Mouse (Mus musculus): Measurements from ENCODE around the gene Ceacam18. TPM values are rescaled to one million over a fixed set of nuclear protein-coding genes. Genes with fewer than 3 reads are reported as not detected.

The Ceacam18 gene
- polyA plus RNA-seq (2015; fragmentation: Nextera tagmentation; extraction: Ambion mirVana), result not detected in 2 replicates

DNA sequence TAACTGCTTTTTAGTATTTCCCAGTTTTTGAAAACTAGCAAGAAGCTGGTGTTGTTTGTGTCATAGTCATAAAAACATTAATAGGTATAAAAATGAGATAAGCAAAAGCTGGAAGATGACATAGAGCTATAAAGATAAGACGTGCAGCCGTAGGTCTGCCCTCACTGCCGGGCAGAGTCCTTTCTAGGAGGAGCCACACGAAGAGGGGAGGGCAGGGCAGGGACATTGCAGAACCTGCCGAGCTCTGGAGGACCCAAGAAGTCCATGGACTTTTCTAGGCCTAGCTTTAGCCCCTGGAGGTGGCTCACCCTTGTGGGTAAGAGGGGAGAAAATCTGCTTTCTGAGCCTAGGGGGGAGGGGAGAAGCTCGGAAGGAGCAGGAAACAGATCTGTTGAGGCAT is at the start of gene Ceacam18:
Gene Ceacam18, plus strand, starts transcription at position 208 of the 400 bp plus-strand sequence.
- H3K9ac ChIP-seq, result no peak within 1 kb of the TSS
- WGBS, result 52% methylated on average over 6 of the region's 6 CpGs
- no peaks in the 10 kb centered on the region for H3K36me3 ChIP-seq
- H3K4me2 ChIP-seq, result no peak within 1 kb of the TSS
- no peak within 1 kb of the TSS for H3K4me3 ChIP-seq
- no peak within 1 kb of the TSS for H3K27ac ChIP-seq
- no peaks in the 10 kb centered on the region for H3K9me3 ChIP-seq
- no peaks in the 10 kb centered on the region for H3K4me1 ChIP-seq
- ATAC-seq (ENCODE audit: borderline replicate concordance, extremely low read depth, low FRiP score, low TSS enrichment), result no peak
- H3K27me3 ChIP-seq, result no peaks in the 10 kb centered on the region

DNA sequence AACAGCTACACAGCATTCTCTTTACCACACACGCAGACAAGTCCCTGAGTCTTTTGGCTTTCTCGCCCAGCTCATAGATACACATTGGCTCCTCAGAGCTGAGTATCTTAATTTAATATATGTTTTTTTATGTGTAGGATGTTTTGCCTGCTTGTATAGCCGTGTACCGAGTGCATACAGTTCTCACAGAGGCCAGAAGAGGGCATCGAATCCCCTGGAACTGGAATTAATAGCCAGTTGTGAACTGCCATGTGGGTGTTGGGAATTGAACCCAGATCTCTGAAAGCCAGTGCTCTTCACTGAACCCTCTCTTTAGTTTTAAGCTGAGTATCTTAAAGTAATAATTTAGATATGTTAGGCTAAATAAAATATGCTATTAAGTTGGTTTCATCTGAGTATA is 49.7 kb upstream of the Ceacam18 start:
- Histone ChIP-seq H3K4me2 (no peak overlapping the region), H3K4me3 (no peak overlapping the region), H3K9ac (no peak overlapping the region), H3K27me3 (no peaks in the 10 kb centered on the region), H3K9me3 (no peaks in the 10 kb centered on the region), H3K36me3 (peaks cover 59% of the 10 kb centered on the region), H3K4me1 (peaks cover 10% of the 10 kb centered on the region), H3K27ac (no peak overlapping the region)
- ATAC-seq (ENCODE audit: borderline replicate concordance, extremely low read depth, low FRiP score, low TSS enrichment), result no peak
- WGBS, result 87% methylated on average over 5 of the region's 5 CpGs

DNA sequence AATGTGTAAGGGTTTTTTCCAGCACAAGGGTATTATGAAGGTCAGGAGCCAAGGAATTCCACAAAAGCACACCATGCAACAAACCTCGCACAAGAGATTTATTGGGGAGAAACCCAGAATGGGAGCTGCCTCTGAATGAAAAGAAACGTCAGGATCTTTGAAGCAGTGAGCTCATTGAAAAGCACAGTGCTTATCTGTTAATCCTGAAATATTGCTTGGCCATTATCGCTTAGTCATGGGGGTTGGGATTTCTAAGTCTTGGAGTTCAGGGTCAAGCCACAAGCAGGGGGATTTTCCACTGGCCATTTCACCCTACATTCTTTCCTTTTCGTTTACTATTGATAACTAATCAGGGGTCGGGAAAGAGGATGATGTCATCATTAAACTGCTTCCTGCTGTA is 32.6 kb upstream of the Ceacam18 start:
- Histone ChIP-seq H3K27me3 (no peaks in the 10 kb centered on the region), H3K4me3 (no peak overlapping the region), H3K4me1 (0 out of 2 replicates have a peak, but pooled peaks cover 5% of the 10 kb centered on the region), H3K9me3 (no peaks in the 10 kb centered on the region), H3K36me3 (no peaks in the 10 kb centered on the region), H3K4me2 (no peak overlapping the region), H3K9ac (no peak overlapping the region), H3K27ac (no peak overlapping the region)
- no peak for ATAC-seq (ENCODE audit: borderline replicate concordance, extremely low read depth, low FRiP score, low TSS enrichment)
- WGBS, result 27% methylated on average over 5 of the region's 5 CpGs

DNA sequence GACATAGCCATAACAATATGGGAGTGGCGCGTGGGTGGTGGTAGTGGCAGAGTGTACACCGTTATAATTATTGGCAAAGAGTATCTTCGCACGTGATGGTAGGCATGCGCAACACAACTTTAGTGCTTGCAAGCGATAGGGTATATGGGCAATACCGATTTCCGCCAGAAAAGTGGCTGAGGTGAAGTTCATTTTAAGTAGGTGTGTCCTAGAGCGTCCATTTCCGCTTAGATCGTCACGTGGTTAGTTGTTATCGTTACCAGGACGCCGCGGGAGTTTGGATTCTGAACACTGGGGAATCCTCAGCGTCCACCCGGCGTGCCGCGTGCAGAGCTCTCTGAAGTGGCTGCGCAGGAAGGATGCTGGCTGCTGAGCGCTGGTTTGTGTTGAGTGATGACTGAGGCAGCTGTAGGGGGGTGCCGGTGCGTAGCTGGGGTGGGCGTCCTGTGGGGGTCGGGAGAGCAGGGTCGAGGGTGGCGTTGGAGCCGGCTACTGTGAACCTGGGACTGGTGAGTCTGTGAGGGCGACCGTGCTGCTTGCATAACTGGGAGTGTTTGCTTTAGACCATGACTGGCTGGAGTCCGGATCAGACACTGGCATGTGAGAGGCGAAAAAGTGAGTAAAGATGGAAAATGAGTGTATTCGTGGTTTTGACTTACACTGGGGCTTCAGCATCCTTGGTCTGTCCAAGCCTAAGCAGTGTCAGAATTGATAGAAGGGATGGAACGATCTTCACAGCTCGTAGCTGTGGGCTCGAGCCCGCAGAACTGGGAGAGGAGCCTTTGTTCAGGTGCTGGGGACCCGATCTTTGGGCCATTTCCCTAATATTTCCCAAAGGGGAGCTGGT is 27.4 kb upstream of the Ceacam18 start, which contains the start of gene Zfp819:
Gene Zfp819, plus strand, starts transcription at position 274 of the 847 bp plus-strand sequence.
- H3K9ac ChIP-seq, result peak within 1 kb of the TSS; percentile 24
- peak; percentile 90; the same call in 1 of the 2 replicates for ATAC-seq (ENCODE audit: borderline replicate concordance, extremely low read depth, low FRiP score, low TSS enrichment)
- WGBS, result 13% methylated on average over 41 of the region's 41 CpGs

DNA sequence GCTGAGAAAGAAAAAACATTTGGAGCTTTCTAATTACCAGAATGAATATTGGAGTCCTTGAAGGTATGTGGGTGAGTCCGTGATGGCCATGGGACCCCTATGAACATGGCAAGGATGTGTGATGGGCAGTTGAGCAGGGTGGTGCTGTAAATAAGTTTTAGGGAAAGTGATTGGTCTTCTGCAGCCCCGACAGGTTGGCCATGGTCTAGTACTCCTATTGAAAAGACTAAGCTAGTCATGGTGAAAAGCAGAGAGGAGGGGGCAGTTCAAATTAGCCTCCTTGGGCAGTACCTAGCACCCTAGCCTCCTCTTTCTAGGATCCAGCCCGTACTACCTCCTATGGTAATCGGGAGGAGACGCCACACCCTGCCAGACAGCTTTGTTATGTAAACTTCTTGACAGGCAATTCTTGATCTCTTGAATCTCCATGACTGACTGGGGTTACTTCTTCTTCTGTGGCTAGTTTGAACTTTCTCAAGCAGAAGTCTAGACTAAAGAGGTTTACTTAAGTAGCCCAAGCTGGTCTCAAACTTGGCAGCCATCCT is 26.7 kb upstream of the Ceacam18 start:
- ATAC-seq (ENCODE audit: borderline replicate concordance, extremely low read depth, low FRiP score, low TSS enrichment), result no peak
- Histone ChIP-seq H3K9me3 (no peaks in the 10 kb centered on the region), H3K36me3 (no peaks in the 10 kb centered on the region), H3K27ac (no peak overlapping the region), H3K27me3 (no peaks in the 10 kb centered on the region), H3K9ac (no peak overlapping the region), H3K4me1 (no peaks in the 10 kb centered on the region), H3K4me2 (no peak overlapping the region; the same call in 1 of the 2 replicates), H3K4me3 (no peak overlapping the region)
- 36% methylated on average over 5 of the region's 5 CpGs for WGBS

More for the DNA sequence above, 27.4 kb upstream of the Ceacam18 start, which contains the start of gene Zfp819:
- peak within 1 kb of the TSS; percentile 40 for H3K4me3 ChIP-seq
- H3K27me3 ChIP-seq, result no peaks in the 10 kb centered on the region
- H3K27ac ChIP-seq, result no peak within 1 kb of the TSS
- 0 out of 2 replicates have a peak, but pooled peaks cover 5% of the 10 kb centered on the region for H3K4me1 ChIP-seq
- H3K4me2 ChIP-seq, result peak within 1 kb of the TSS; percentile 77
- no peaks in the 10 kb centered on the region for H3K9me3 ChIP-seq
- no peaks in the 10 kb centered on the region for H3K36me3 ChIP-seq

DNA sequence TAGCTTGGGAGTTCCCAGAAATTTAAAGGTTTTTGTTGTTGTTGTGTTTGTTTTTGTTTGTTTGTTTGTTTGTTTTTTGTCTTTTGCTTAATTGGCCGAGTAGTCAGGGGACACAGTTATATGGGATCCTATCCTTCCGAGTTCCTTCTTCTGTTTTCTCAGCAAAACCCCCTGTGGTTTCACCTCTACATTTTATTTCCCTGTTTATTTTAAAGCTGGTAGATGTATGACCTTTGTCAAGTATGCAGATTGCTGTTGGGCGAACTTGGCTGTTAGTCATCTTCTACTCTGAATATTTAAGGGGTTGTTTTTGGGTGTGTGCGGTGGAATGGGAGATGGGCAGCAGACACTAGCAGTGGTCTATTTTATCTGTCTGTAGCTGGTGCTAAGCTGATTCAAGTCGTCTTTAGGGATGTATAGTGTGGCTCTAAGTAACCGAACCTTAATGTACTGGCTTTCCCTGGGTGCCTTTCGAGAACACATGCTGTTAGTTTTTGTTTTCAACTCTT is 26.1 kb upstream of the Ceacam18 start:
- 67% methylated on average over 7 of the region's 7 CpGs for WGBS
- no peaks in the 10 kb centered on the region for H3K9me3 ChIP-seq
- no peak overlapping the region for H3K4me3 ChIP-seq
- no peak overlapping the region for H3K9ac ChIP-seq
- H3K36me3 ChIP-seq, result no peaks in the 10 kb centered on the region
- ATAC-seq (ENCODE audit: borderline replicate concordance, extremely low read depth, low FRiP score, low TSS enrichment), result no peak
- no peaks in the 10 kb centered on the region for H3K4me1 ChIP-seq
- H3K27ac ChIP-seq, result no peak overlapping the region
- H3K27me3 ChIP-seq, result no peaks in the 10 kb centered on the region
- no peak overlapping the region for H3K4me2 ChIP-seq

DNA sequence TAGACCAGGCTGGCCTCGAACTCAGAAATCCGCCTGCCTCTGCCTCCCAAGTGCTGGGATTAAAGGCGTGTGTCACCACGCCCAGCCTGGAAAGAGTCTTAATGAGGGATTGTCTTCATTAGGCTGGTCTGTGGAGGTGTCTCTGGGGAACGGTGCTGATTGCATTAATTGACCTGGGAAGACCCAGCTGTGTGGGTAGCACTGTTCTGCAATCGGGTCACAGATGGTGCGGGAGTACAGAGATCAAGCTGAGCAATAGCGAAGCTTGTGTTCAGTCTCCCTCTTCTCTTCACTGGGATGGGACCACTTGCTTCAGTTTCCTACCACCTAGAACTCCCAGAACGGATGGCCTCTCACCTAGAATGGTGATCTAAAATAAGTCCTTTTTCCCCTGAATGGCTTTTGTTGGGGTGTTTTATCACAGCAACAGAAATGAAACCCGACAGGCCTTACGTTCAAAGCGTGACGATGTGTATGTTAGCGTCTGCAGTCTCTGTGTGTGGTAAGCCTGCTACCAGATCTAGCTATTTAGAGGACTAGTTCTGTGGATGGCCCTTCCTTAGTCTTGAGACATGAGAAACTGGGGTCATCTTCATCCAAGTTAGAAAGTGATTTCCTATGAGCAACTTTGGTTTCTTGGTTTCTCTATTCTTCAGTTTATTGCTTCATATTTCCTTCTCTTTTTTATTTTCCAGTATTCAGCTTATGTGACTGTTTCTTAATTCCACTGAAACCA is 20.5 kb upstream of the Ceacam18 start:
- Histone ChIP-seq H3K36me3 (no peaks in the 10 kb centered on the region), H3K9ac (no peak overlapping the region), H3K4me3 (no peak overlapping the region), H3K4me1 (no peaks in the 10 kb centered on the region), H3K9me3 (no peaks in the 10 kb centered on the region), H3K4me2 (no peak overlapping the region), H3K27me3 (no peaks in the 10 kb centered on the region), H3K27ac (no peak overlapping the region)
- WGBS, result 91% methylated on average over 14 of the region's 14 CpGs
- no peak for ATAC-seq (ENCODE audit: borderline replicate concordance, extremely low read depth, low FRiP score, low TSS enrichment)

DNA sequence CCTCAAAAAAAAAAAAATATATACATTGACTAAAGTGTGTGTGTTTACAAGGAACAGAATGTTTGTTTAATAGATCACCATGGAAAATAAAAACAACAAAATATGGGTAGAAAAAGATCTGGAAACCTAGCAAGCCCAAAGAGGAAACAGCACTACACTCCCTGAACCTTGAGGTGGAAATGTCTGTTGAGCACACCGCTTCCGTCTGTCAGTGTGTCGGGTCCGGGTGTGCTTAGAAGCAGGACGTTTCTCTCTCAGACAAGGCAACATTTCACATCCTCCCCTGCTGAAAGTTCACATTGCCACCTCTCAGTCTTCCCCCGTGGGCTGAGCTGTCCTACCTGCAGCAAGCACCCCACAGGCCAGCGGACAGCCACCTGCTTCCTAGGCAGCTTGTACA is 11.6 kb upstream of the Ceacam18 start:
- Histone ChIP-seq H3K9ac (no peak overlapping the region), H3K4me1 (no peaks in the 10 kb centered on the region), H3K4me2 (no peak overlapping the region), H3K36me3 (no peaks in the 10 kb centered on the region), H3K9me3 (no peaks in the 10 kb centered on the region), H3K27me3 (no peaks in the 10 kb centered on the region), H3K4me3 (no peak overlapping the region), H3K27ac (no peak overlapping the region)
- WGBS, result 66% methylated on average over 7 of the region's 7 CpGs
- no peak for ATAC-seq (ENCODE audit: borderline replicate concordance, extremely low read depth, low FRiP score, low TSS enrichment)

DNA sequence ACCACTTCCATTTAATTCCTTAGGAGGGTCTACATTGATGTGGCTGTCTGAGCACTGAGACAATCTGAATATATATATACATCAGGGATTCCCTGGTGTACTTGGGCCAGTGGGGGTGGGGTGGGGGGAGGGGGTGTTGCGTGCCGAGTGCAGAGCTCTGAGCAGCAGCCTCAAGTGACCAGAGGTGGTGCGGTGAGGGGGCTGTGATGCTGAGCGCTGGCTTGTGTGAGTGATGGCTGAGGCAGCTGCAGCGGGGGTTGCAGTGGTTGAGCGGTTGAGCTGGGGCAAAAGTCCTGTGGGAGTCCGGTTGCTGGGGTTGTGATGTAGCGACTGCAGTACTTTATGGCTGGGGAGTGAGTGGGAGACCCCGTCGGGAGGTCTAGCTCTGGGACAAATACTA is 10.7 kb upstream of the Ceacam18 start:
- Histone ChIP-seq H3K36me3 (no peaks in the 10 kb centered on the region), H3K9me3 (no peaks in the 10 kb centered on the region), H3K27ac (no peak overlapping the region), H3K4me1 (no peaks in the 10 kb centered on the region), H3K4me3 (no peak overlapping the region), H3K4me2 (no peak overlapping the region), H3K9ac (no peak overlapping the region), H3K27me3 (no peaks in the 10 kb centered on the region)
- WGBS, result 11% methylated on average over 10 of the region's 10 CpGs
- ATAC-seq (ENCODE audit: borderline replicate concordance, extremely low read depth, low FRiP score, low TSS enrichment), result no peak

DNA sequence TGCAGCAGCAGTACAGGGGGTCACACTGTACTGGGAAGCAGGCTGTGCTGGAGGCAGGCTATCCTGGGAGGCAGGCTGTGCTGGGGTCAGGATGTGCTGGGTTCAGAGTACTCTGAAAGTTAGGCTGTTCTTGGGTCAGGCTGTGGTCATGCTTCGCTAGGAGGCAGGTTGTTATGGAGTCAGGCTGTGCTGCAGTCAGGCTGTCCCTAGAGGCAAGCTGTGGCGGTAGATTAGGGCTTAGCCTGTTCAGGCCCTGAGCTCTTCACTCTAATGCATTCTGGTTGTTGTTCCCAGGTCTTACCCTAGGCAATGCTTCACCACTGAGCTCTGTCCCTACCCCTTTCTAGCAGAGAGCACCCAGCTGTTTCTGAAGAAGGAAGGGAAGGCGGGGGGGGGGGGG is 9.4 kb upstream of the Ceacam18 start:
- no peak for ATAC-seq (ENCODE audit: borderline replicate concordance, extremely low read depth, low FRiP score, low TSS enrichment)
- WGBS, result 58% methylated on average over 2 of the region's 3 CpGs
- Histone ChIP-seq H3K4me3 (no peak overlapping the region), H3K4me2 (no peak overlapping the region), H3K9me3 (no peaks in the 10 kb centered on the region), H3K27me3 (no peaks in the 10 kb centered on the region), H3K9ac (no peak overlapping the region), H3K36me3 (no peaks in the 10 kb centered on the region), H3K27ac (no peak overlapping the region), H3K4me1 (no peaks in the 10 kb centered on the region)

DNA sequence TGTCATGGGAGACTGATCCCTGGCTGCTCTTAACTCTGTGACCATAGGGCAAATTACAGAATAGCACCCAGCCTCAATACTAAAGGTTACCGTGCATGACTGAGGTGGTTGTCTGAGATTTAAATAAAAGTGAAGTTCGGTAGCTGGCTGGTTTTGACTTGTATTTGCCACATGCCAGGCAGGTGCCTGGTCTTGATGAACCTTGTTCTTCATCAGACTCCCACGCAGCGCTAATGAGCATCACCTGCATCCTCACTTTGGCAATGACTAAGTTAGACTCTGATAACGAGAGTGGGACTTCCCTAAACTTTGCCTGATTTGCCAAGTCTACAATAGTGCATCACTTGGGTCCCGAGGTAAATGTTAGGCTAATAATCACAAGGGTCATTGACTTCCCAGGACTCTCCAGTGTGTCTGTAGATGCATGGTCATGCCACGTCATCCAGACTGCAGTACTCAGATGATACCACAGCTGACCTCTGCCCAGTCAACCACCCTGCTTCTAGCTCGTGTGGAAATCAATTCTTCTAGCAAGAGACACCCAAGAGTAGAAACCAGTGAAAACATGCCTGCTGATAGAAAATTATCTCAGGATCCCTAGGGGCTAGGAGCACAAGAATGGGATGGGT is 8.6 kb upstream of the Ceacam18 start:
- Histone ChIP-seq H3K27ac (no peak overlapping the region), H3K27me3 (no peaks in the 10 kb centered on the region), H3K9me3 (no peaks in the 10 kb centered on the region), H3K36me3 (no peaks in the 10 kb centered on the region), H3K4me3 (no peak overlapping the region), H3K4me1 (no peaks in the 10 kb centered on the region), H3K4me2 (no peak overlapping the region), H3K9ac (no peak overlapping the region)
- WGBS, result 76% methylated on average over 8 of the region's 8 CpGs
- ATAC-seq (ENCODE audit: borderline replicate concordance, extremely low read depth, low FRiP score, low TSS enrichment), result no peak

All from lung, embryonic 15.5 days (tissue).